Mouse (Mus musculus): Measurements from ENCODE around the gene Uhrf1bp1.

DNA sequence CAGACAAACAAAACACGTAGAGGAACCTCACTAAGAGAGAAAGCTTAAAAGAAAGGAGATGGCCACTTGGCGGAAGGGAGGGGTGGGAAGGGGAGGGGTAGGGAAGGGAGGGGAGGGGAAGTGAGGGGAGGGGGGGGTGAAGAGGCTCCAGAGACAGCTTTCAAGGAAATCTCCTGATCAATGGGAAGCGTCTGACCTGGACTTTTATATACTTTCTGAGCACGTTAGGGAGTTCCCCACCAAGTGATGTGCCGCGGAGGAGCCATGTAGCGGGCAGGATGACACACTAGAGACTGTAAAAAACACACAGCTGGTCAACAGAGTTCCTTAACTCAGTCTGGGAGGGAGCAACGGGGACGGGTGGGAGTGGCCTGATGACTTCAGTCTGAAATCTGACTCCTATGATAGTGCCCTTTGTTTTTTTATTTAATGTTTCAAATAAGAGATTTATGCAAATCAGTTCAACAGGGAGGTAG is 29.3 kb upstream of the Uhrf1bp1 start:
- TF ChIP-seq CTCF (IDR thresholded peaks at IDR 0.05; ENCODE audit: borderline replicate concordance, extremely low read depth, insufficient read depth, insufficient read length) = no peak
- TF ChIP-seq POLR2A (IDR thresholded peaks at IDR 0.05; ENCODE audit: borderline replicate concordance, extremely low read depth, insufficient read depth, insufficient read length, poor library complexity, severe bottlenecking) = no peak

Data from brain, embryonic 14.5 days (tissue).